Mouse (Mus musculus) right cerebral cortex, postnatal 36 days (tissue): ENCODE results near the gene Npff.

ENCODE experiments used
- DNase-seq, 2 experiments: peaks; one replicate each; pipeline ENCODE4 v3.0.0; 2022; ENCODE audit warnings: low spot score in 2 of 2, mixed read lengths in 1 of 2

Gene Npff

GRCm38 (mm10) chr15:102503924-102504782, 20.6 kb downstream of the Npff start:
- DNase-seq: no peak

GRCm38 (mm10) chr15:102503447-102503846, 21.3 kb downstream of the Npff start, which contains the start of gene Gm10337:
Gm10337 (plus strand) TSS chr15:102503722.
- no peak for DNase-seq

GRCm38 (mm10) chr15:102502254-102502840, 22.4 kb downstream of the Npff start:
- no peak for DNase-seq

- no peak for DNase-seq
Observed at GRCm38 (mm10) chr15:102501084-102501814, 23.5 kb downstream of the Npff start.

GRCm38 (mm10) chr15:102500479-102500878, 24.3 kb downstream of the Npff start:
- DNase-seq: no peak

GRCm38 (mm10) chr15:102499851-102500250, 24.9 kb downstream of the Npff start:
- no peak for DNase-seq

GRCm38 (mm10) chr15:102499370-102499769, 25.4 kb downstream of the Npff start:
- DNase-seq: no peak

- DNase-seq: no peak
Observed at GRCm38 (mm10) chr15:102498322-102498721, 26.4 kb downstream of the Npff start.

- no peak for DNase-seq
Observed at GRCm38 (mm10) chr15:102487664-102488063, 37.1 kb downstream of the Npff start.

- DNase-seq: no peak
Observed at GRCm38 (mm10) chr15:102485853-102486252, 38.9 kb downstream of the Npff start.

- no peak for DNase-seq
Observed at GRCm38 (mm10) chr15:102483136-102483535, 41.6 kb downstream of the Npff start.

- no peak for DNase-seq
Observed at GRCm38 (mm10) chr15:102474520-102474919, 50.2 kb downstream of the Npff start.
